Mouse (Mus musculus): Measurements from ENCODE around the gene Nap1l1. TPM values are rescaled to one million over a fixed set of nuclear protein-coding genes. Genes with fewer than 3 reads are reported as not detected.

Nap1l1 gene
- total and polyA plus RNA-seq, 3 experiments = 196 to 1,342 (median 360) TPM

- peak; percentile 86 for DNase-seq (ENCODE audit: extremely low read depth)
- Histone ChIP-seq H3K27ac (ENCODE audit: insufficient read depth, low read depth) (no peak overlapping the region), H3K9me3 (replicated peaks; ENCODE audit: low read length) (no peaks in the 10 kb centered on the region), H3K36me3 (replicated peaks in 1 of 2; ENCODE audit: control insufficient read depth in 1 of 2, insufficient read depth in 1 of 2, low read length in 1 of 2) (peaks cover 0 to 9% of the 10 kb centered on the region in 2 experiments), H3K4me2 (ENCODE audit: insufficient read depth, low read depth, poor library complexity, severe bottlenecking) (no peak overlapping the region), H3K4me1 (ENCODE audit: control insufficient read depth in 1 of 2, insufficient read depth in 2 of 2) (peaks cover 7 to 36% of the 10 kb centered on the region in 2 experiments; a peak in 2 of 4 replicates), H3K4me3 (replicated peaks in 1 of 3; ENCODE audit: low read depth in 2 of 3, low read length in 2 of 3, poor library complexity in 1 of 3) (no peak overlapping the region), H3K79me2 (replicated peaks; ENCODE audit: control insufficient read depth, extremely low read depth, insufficient read depth, poor library complexity, severe bottlenecking) (peaks cover 13% of the 10 kb centered on the region), H3K9ac (ENCODE audit: insufficient read depth, low read depth) (no peak overlapping the region), H3K27me3 (replicated peaks) (no peaks in the 10 kb centered on the region)
- dilution Hi-C loops (cut with MboI; ENCODE audit: extremely low pct_ligation_motif_present, extremely low pct_unique_long_range_greater_than_20kb, low sequenced_read_pairs) = no loop called here
- TF ChIP-seq MYC (IDR thresholded peaks at IDR 0.05; ENCODE audit: low read depth, low read length) = 0 out of 2 replicates have a peak, but pooled peaks have one; percentile 37
- TF ChIP-seq JUN (IDR thresholded peaks at IDR 0.05; ENCODE audit: insufficient read depth, low read depth, low read length) = no peak
- peak; percentile 84 to 92 for TF ChIP-seq CTCF (conservative IDR thresholded peaks at IDR 0.05 in 1 of 2, IDR thresholded peaks at IDR 0.05 in 1 of 2; ENCODE audit: low read depth in 2 of 2, low read length in 2 of 2)
- peak; percentile 91 for TF ChIP-seq SMC3 (IDR thresholded peaks at IDR 0.05; ENCODE audit: low read depth, low read length)
- TF ChIP-seq CHD1 (IDR thresholded peaks at IDR 0.05; ENCODE audit: low read depth, low read length) = no peak
- peak; percentile 41; the same call in 1 of the 2 replicates for TF ChIP-seq ZNF384 (IDR thresholded peaks at IDR 0.05; ENCODE audit: low read depth, low read length)
- peak; percentile 98 for TF ChIP-seq RAD21 (IDR thresholded peaks at IDR 0.05; ENCODE audit: low read depth, low read length)
- in situ Hi-C loops (cut with MboI; ENCODE audit: low pct_ligation_motif_present, low pct_unique_long_range_greater_than_20kb, low sequenced_read_pairs) = loop anchor here (10.0 to 25.0 kb wide), 3 partner anchors 134 to 422 kb away; no protein-coding TSS in a partner anchor
Observed at GRCm38 (mm10) chr10:111503071-111503470, 30.0 kb downstream of the Nap1l1 start.

- Histone ChIP-seq H3K4me1 (ENCODE audit: control insufficient read depth in 1 of 2, insufficient read depth in 2 of 2) (peaks cover 7 to 37% of the 10 kb centered on the region in 2 experiments; a peak in 2 of 4 replicates), H3K27me3 (replicated peaks) (no peaks in the 10 kb centered on the region), H3K36me3 (replicated peaks in 1 of 2; ENCODE audit: control insufficient read depth in 1 of 2, insufficient read depth in 1 of 2, low read length in 1 of 2) (peaks cover 0 to 2% of the 10 kb centered on the region in 2 experiments), H3K27ac (ENCODE audit: insufficient read depth, low read depth) (no peak overlapping the region), H3K4me3 (replicated peaks in 1 of 3; ENCODE audit: low read depth in 2 of 3, low read length in 2 of 3, poor library complexity in 1 of 3) (no peak overlapping the region), H3K79me2 (replicated peaks; ENCODE audit: control insufficient read depth, extremely low read depth, insufficient read depth, poor library complexity, severe bottlenecking) (peaks cover 13% of the 10 kb centered on the region), H3K4me2 (ENCODE audit: insufficient read depth, low read depth, poor library complexity, severe bottlenecking) (no peak overlapping the region), H3K9me3 (replicated peaks; ENCODE audit: low read length) (no peaks in the 10 kb centered on the region), H3K9ac (ENCODE audit: insufficient read depth, low read depth) (no peak overlapping the region)
- DNase-seq (ENCODE audit: extremely low read depth) = no peak
- peak; percentile 15; the same call in 1 of the 2 replicates for TF ChIP-seq ZNF384 (IDR thresholded peaks at IDR 0.05; ENCODE audit: low read depth, low read length)
- TF ChIP-seq EP300 (IDR thresholded peaks at IDR 0.05; ENCODE audit: low read length) = no peak
- dilution Hi-C loops (cut with MboI; ENCODE audit: extremely low pct_ligation_motif_present, extremely low pct_unique_long_range_greater_than_20kb, low sequenced_read_pairs) (no loop called here), in situ Hi-C loops (cut with MboI; ENCODE audit: low pct_ligation_motif_present, low pct_unique_long_range_greater_than_20kb, low sequenced_read_pairs) (loop anchor here (10.0 to 25.0 kb wide), 3 partner anchors 134 to 421 kb away; no protein-coding TSS in a partner anchor)
Observed at GRCm38 (mm10) chr10:111503716-111504115, 30.7 kb downstream of the Nap1l1 start.

GRCm38 (mm10) chr10:111504606-111505005 lies 31.6 kb downstream of the Nap1l1 start:
- Histone ChIP-seq H3K27me3 (replicated peaks) (no peaks in the 10 kb centered on the region), H3K9ac (ENCODE audit: insufficient read depth, low read depth) (no peak overlapping the region), H3K4me3 (replicated peaks in 1 of 3; ENCODE audit: low read depth in 2 of 3, low read length in 2 of 3, poor library complexity in 1 of 3) (no peak overlapping the region), H3K4me1 (ENCODE audit: control insufficient read depth in 1 of 2, insufficient read depth in 2 of 2) (peaks cover 7 to 46% of the 10 kb centered on the region in 2 experiments; a peak in 2 of 4 replicates), H3K27ac (ENCODE audit: insufficient read depth, low read depth) (no peak overlapping the region), H3K79me2 (replicated peaks; ENCODE audit: control insufficient read depth, extremely low read depth, insufficient read depth, poor library complexity, severe bottlenecking) (peaks cover 13% of the 10 kb centered on the region), H3K9me3 (replicated peaks; ENCODE audit: low read length) (no peaks in the 10 kb centered on the region), H3K36me3 (replicated peaks in 1 of 2; ENCODE audit: control insufficient read depth in 1 of 2, insufficient read depth in 1 of 2, low read length in 1 of 2) (peaks cover 0 to 2% of the 10 kb centered on the region in 2 experiments), H3K4me2 (ENCODE audit: insufficient read depth, low read depth, poor library complexity, severe bottlenecking) (no peak overlapping the region)
- in situ Hi-C loops (cut with MboI; ENCODE audit: low pct_ligation_motif_present, low pct_unique_long_range_greater_than_20kb, low sequenced_read_pairs) = loop anchor here (10.0 to 25.0 kb wide), 3 partner anchors 133 to 420 kb away; no protein-coding TSS in a partner anchor
- TF ChIP-seq NELFE (IDR thresholded peaks at IDR 0.05; ENCODE audit: low read depth, low read length) = no peak
- TF ChIP-seq POLR2AphosphoS2 (IDR thresholded peaks at IDR 0.05; ENCODE audit: low read depth, low read length) = no peak
- no peak for TF ChIP-seq RCOR1 (conservative IDR thresholded peaks at IDR 0.05; ENCODE audit: low read depth, low read length)
- no peak for TF ChIP-seq UBTF (IDR thresholded peaks at IDR 0.05; ENCODE audit: low read depth, low read length)
- no peak for TF ChIP-seq JUN (IDR thresholded peaks at IDR 0.05; ENCODE audit: insufficient read depth, low read depth, low read length)
- no peak for TF ChIP-seq CTCF (conservative IDR thresholded peaks at IDR 0.05 in 1 of 2, IDR thresholded peaks at IDR 0.05 in 1 of 2; ENCODE audit: low read depth in 2 of 2, low read length in 2 of 2)
- no peak for TF ChIP-seq JUND (conservative IDR thresholded peaks at IDR 0.05; ENCODE audit: low read depth, low read length)
- no peak for TF ChIP-seq MXI1 (IDR thresholded peaks at IDR 0.05; ENCODE audit: low read depth, low read length)
- TF ChIP-seq ZKSCAN1 (IDR thresholded peaks at IDR 0.05; ENCODE audit: borderline replicate concordance, low read depth, low read length) = no peak
- TF ChIP-seq KAT2A (IDR thresholded peaks at IDR 0.05; ENCODE audit: insufficient replicate concordance, low read length) = no peak
- no peak for TF ChIP-seq USF1 (IDR thresholded peaks at IDR 0.05; ENCODE audit: low read depth, low read length)
- no peak for TF ChIP-seq BHLHE40 (IDR thresholded peaks at IDR 0.05; ENCODE audit: low read depth, low read length)
- dilution Hi-C loops (cut with MboI; ENCODE audit: extremely low pct_ligation_motif_present, extremely low pct_unique_long_range_greater_than_20kb, low sequenced_read_pairs) = no loop called here
- DNase-seq (ENCODE audit: extremely low read depth) = no peak
